ENCODE assay signal across 9 mouse cellular contexts in genomic region chr16:34400102-34400728, GRCm38 (mm10).
DNase-seq lines count a peak whose midpoint lies in the region; ATAC-seq lines count a peak whose summit lies in the region.
"Had no signal": no experiment of that assay in that cellular context is flagged by ENCODE, and none has a peak within 500 bp of the region (broad histone marks: within the 10 kb centered on the region; RNA-seq: fewer than 3 reads in every experiment).

No protein-coding gene starts in this region.

- H3K27ac ChIP-seq in kidney, embryonic 16.5 days (ENCODE audit: low read length), result no peak overlapping the region
- H3K27ac ChIP-seq in neural tube, embryonic 11.5 days (ENCODE audit: low read depth, low read length), result no peak overlapping the region
- H3K27ac ChIP-seq: liver, embryonic 14.5 days had no signal

- ATAC-seq in frontal cortex, adult (ENCODE audit: low TSS enrichment), result peak; percentile 33; the same call in 1 of the 2 replicates
- peak; percentile 19 for ATAC-seq in kidney, embryonic 16.5 days (ENCODE audit: low FRiP score, low TSS enrichment)
- ATAC-seq in neural tube, embryonic 11.5 days (ENCODE audit: insufficient read depth, low FRiP score, low TSS enrichment), result no peak

- H3K9me3 ChIP-seq in kidney, embryonic 16.5 days (ENCODE audit: low read length), result no peaks in the 10 kb centered on the region
- no peaks in the 10 kb centered on the region for H3K9me3 ChIP-seq in neural tube, embryonic 11.5 days (ENCODE audit: control insufficient read depth, low read length)

- 36% methylated on average over 13 of the region's 13 CpGs for WGBS in kidney, embryonic 16.5 days
- 55% methylated on average over 13 of the region's 13 CpGs for WGBS in neural tube, embryonic 11.5 days

- DNase-seq in frontal cortex, postnatal 36 days (ENCODE audit: low spot score in 2 of 2), result no peak
- DNase-seq in thymus, postnatal 14 days, result peak; percentile 7
- no peak for DNase-seq in thymus, postnatal 25 days
- peak; percentile 52 for DNase-seq in neural tube, embryonic 11.5 days (ENCODE audit: low spot score)
- no peak for DNase-seq in cerebellum, postnatal 4 days (ENCODE audit: low spot score in 2 of 2)
- DNase-seq in frontal cortex, adult 2 months (ENCODE audit: extremely low spot score in 1 of 2, low spot score in 1 of 2), result no peak

- H3K36me3 ChIP-seq in kidney, embryonic 16.5 days (ENCODE audit: insufficient read depth, low read length), result no peaks in the 10 kb centered on the region
- H3K36me3 ChIP-seq in neural tube, embryonic 11.5 days (ENCODE audit: control insufficient read depth, insufficient read depth, low read length), result no peaks in the 10 kb centered on the region

- H3K4me1 ChIP-seq in kidney, embryonic 16.5 days (ENCODE audit: insufficient read depth, low read length), result peaks cover 5% of the 10 kb centered on the region; the same call in 1 of the 2 replicates
- H3K4me1 ChIP-seq in neural tube, embryonic 11.5 days (ENCODE audit: control insufficient read depth, insufficient read depth, low read length), result no peaks in the 10 kb centered on the region

- H3K9ac ChIP-seq in kidney, embryonic 16.5 days (replicated peaks; ENCODE audit: low read length), result no peak overlapping the region
- no peak overlapping the region for H3K9ac ChIP-seq in neural tube, embryonic 11.5 days (ENCODE audit: low read length)
- H3K9ac ChIP-seq: liver, embryonic 14.5 days had no signal

- no peak overlapping the region for H3K4me2 ChIP-seq in kidney, embryonic 16.5 days (replicated peaks; ENCODE audit: low read depth, low read length)
- H3K4me2 ChIP-seq in neural tube, embryonic 11.5 days (ENCODE audit: low read depth), result no peak overlapping the region

- H3K4me3 ChIP-seq in kidney, embryonic 16.5 days (ENCODE audit: low read length), result no peak overlapping the region
- H3K4me3 ChIP-seq in neural tube, embryonic 11.5 days (ENCODE audit: low read depth, low read length), result no peak overlapping the region

- no peaks in the 10 kb centered on the region for H3K27me3 ChIP-seq in kidney, embryonic 16.5 days (ENCODE audit: insufficient read depth, low read length)
- H3K27me3 ChIP-seq in neural tube, embryonic 11.5 days (ENCODE audit: control insufficient read depth, insufficient read depth, low read length), result no peaks in the 10 kb centered on the region

Comparison
In these comparisons a context has a peak if more than half of its experiments do, and no peak if none do; other contexts are left out.
1. DNase-seq: peak in thymus, postnatal 14 days (single experiment) and neural tube, embryonic 11.5 days (single experiment); none in frontal cortex, postnatal 36 days (0 of 2), thymus, postnatal 25 days (single experiment), cerebellum, postnatal 4 days (0 of 2) and frontal cortex, adult 2 months (0 of 2).